Mouse (Mus musculus) liver, embryonic 12.5 days (tissue): ENCODE results near the gene Lbh. TPM values are rescaled to one million over a fixed set of nuclear protein-coding genes. Genes with fewer than 3 reads are reported as not detected.
A peak's percentile ranks its signal among the peaks of the same experiment; 100 is the strongest.

ENCODE experiments used
- ATAC-seq: fragments of 200-750 bp; cut with Nextera tagmentation; 2 replicates; pipeline ENCODE4 v1.8.0; 2017; ENCODE audit warnings: moderate number of reproducible peaks, mild to moderate bottlenecking, moderate library complexity
- H3K27ac ChIP-seq: fragments of 300-500 bp; sonication (generic); 2 replicates; pipeline ENCODE4 v1.5.1; 2016; ENCODE audit warnings: mild to moderate bottlenecking
- H3K27me3 ChIP-seq: fragments of 300-500 bp; sonication (generic); replicated peaks from 2 replicates; pipeline ENCODE4 v1.6.1; 2016; ENCODE audit warnings: mild to moderate bottlenecking, moderate library complexity
- H3K36me3 ChIP-seq: fragments of 300-500 bp; sonication (generic); 2 replicates; pipeline ENCODE4 v1.6.1; 2016; ENCODE audit warnings: mild to moderate bottlenecking, moderate library complexity
- H3K4me1 ChIP-seq: fragments of 300-500 bp; sonication (generic); 2 replicates; pipeline ENCODE4 v1.6.1; 2016
- H3K4me2 ChIP-seq: fragments of 300-500 bp; sonication (generic); 2 replicates; pipeline ENCODE4 v1.6.1; 2016; ENCODE audit warnings: mild to moderate bottlenecking, moderate library complexity
- H3K4me3 ChIP-seq: fragments of 300-500 bp; sonication (generic); 2 replicates; pipeline ENCODE4 v1.5.1; 2016; ENCODE audit warnings: mild to moderate bottlenecking, moderate library complexity
- H3K9ac ChIP-seq: fragments of 300-500 bp; sonication (generic); 2 replicates; pipeline ENCODE4 v1.6.1; 2016; ENCODE audit warnings: mild to moderate bottlenecking, moderate library complexity
- H3K9me3 ChIP-seq: fragments of 300-500 bp; sonication (generic); replicated peaks from 2 replicates; pipeline ENCODE4 v1.6.1; 2016; ENCODE audit warnings: mild to moderate bottlenecking, moderate library complexity
- WGBS: fragments of 180-500 bp; shearing (Covaris S2); methylation state at CpG from one replicate; pipeline ENCODE4 v1.1.7; 2016; ENCODE audit not compliant: insufficient replicate concordance; 5-methylcytosine and 5-hydroxymethylcytosine counted together
- polyA plus RNA-seq: library from polyadenylated mRNA; unstranded; fragments of >200 nt; fragmentation: Nextera tagmentation; extraction: Ambion mirVana; gene quantifications from 2 replicates; pipeline ENCODE4 v1.2.1, GENCODE M21; 2016

Gene Lbh
- polyA plus RNA-seq, 1 experiment from 2014 or later = 1.4 TPM

GRCm38 (mm10) chr17:72926994-72927393 is 8.9 kb downstream of the Lbh start:
- H3K27me3 ChIP-seq = no peaks in the 10 kb centered on the region
- no peak overlapping the region for H3K27ac ChIP-seq
- no peaks in the 10 kb centered on the region; the same call in 1 of the 2 replicates for H3K4me1 ChIP-seq
- WGBS = 49% methylated on average over 8 of the region's 8 CpGs
- H3K4me3 ChIP-seq = no peak overlapping the region
- no peak overlapping the region for H3K4me2 ChIP-seq
- no peak for ATAC-seq
- peaks cover 8% of the 10 kb centered on the region; the same call in 1 of the 2 replicates for H3K36me3 ChIP-seq
- no peak overlapping the region for H3K9ac ChIP-seq
- H3K9me3 ChIP-seq = 0 out of 2 replicates have a peak, but pooled peaks cover under 1% of the 10 kb centered on the region

- 70% methylated on average over 4 of the region's 4 CpGs for WGBS
- H3K9ac ChIP-seq = no peak overlapping the region
- no peak for ATAC-seq
- no peaks in the 10 kb centered on the region for H3K27me3 ChIP-seq
- H3K27ac ChIP-seq = no peak overlapping the region
- H3K36me3 ChIP-seq = no peaks in the 10 kb centered on the region; the same call in 1 of the 2 replicates
- H3K4me1 ChIP-seq = peaks cover 31% of the 10 kb centered on the region
- no peak overlapping the region for H3K4me3 ChIP-seq
- 0 out of 2 replicates have a peak, but pooled peaks cover 6% of the 10 kb centered on the region for H3K9me3 ChIP-seq
- no peak overlapping the region for H3K4me2 ChIP-seq
These were observed 15.0 kb downstream of the Lbh start for GRCm38 (mm10) chr17:72933116-72933515.

- H3K36me3 ChIP-seq = no peaks in the 10 kb centered on the region; the same call in 1 of the 2 replicates
- no peak overlapping the region for H3K27ac ChIP-seq
- no peaks in the 10 kb centered on the region for H3K27me3 ChIP-seq
- peaks cover 33% of the 10 kb centered on the region for H3K4me1 ChIP-seq
- no peak overlapping the region for H3K4me3 ChIP-seq
- 22% methylated on average over 2 of the region's 2 CpGs for WGBS
- H3K4me2 ChIP-seq = no peak overlapping the region
- no peak for ATAC-seq
- H3K9ac ChIP-seq = no peak overlapping the region
- H3K9me3 ChIP-seq = 0 out of 2 replicates have a peak, but pooled peaks cover 6% of the 10 kb centered on the region
These were observed 16.0 kb downstream of the Lbh start for GRCm38 (mm10) chr17:72934146-72934545.

GRCm38 (mm10) chr17:72934653-72935052 is 16.5 kb downstream of the Lbh start:
- 29% methylated on average over 3 of the region's 3 CpGs for WGBS
- Histone ChIP-seq H3K36me3 (no peaks in the 10 kb centered on the region; the same call in 1 of the 2 replicates), H3K27me3 (no peaks in the 10 kb centered on the region), H3K4me2 (no peak overlapping the region), H3K4me3 (no peak overlapping the region), H3K9ac (no peak overlapping the region), H3K27ac (no peak overlapping the region), H3K9me3 (0 out of 2 replicates have a peak, but pooled peaks cover 6% of the 10 kb centered on the region), H3K4me1 (peaks cover 33% of the 10 kb centered on the region)
- no peak for ATAC-seq

- ATAC-seq = no peak
- 51% methylated on average over 7 of the region's 7 CpGs for WGBS
- Histone ChIP-seq H3K27me3 (no peaks in the 10 kb centered on the region), H3K36me3 (peaks cover 10% of the 10 kb centered on the region), H3K27ac (no peak overlapping the region), H3K9me3 (0 out of 2 replicates have a peak, but pooled peaks cover 6% of the 10 kb centered on the region), H3K4me3 (no peak overlapping the region), H3K4me2 (no peak overlapping the region), H3K9ac (no peak overlapping the region), H3K4me1 (peaks cover 33% of the 10 kb centered on the region)
These were observed 17.8 kb downstream of the Lbh start for GRCm38 (mm10) chr17:72935921-72936320.

- Histone ChIP-seq H3K4me3 (no peak overlapping the region), H3K9me3 (0 out of 2 replicates have a peak, but pooled peaks cover 6% of the 10 kb centered on the region), H3K9ac (no peak overlapping the region), H3K4me1 (peaks cover 33% of the 10 kb centered on the region), H3K36me3 (peaks cover 12% of the 10 kb centered on the region), H3K27ac (no peak overlapping the region), H3K27me3 (no peaks in the 10 kb centered on the region), H3K4me2 (no peak overlapping the region)
- ATAC-seq = no peak
- WGBS = 78% methylated on average over 3 of the region's 3 CpGs
These were observed 18.2 kb downstream of the Lbh start for GRCm38 (mm10) chr17:72936336-72936735.

GRCm38 (mm10) chr17:72937204-72937603 is 19.1 kb downstream of the Lbh start:
- no peak overlapping the region for H3K4me2 ChIP-seq
- H3K4me1 ChIP-seq = peaks cover 33% of the 10 kb centered on the region
- no peak for ATAC-seq
- H3K4me3 ChIP-seq = no peak overlapping the region
- H3K27ac ChIP-seq = no peak overlapping the region
- no peaks in the 10 kb centered on the region for H3K27me3 ChIP-seq
- no peak overlapping the region for H3K9ac ChIP-seq
- 0 out of 2 replicates have a peak, but pooled peaks cover 3% of the 10 kb centered on the region for H3K9me3 ChIP-seq
- H3K36me3 ChIP-seq = peaks cover 12% of the 10 kb centered on the region
- WGBS = 67% methylated on average over 9 of the region's 9 CpGs

- Histone ChIP-seq H3K4me1 (peaks cover 33% of the 10 kb centered on the region), H3K4me2 (no peak overlapping the region), H3K27me3 (no peaks in the 10 kb centered on the region), H3K4me3 (no peak overlapping the region), H3K9me3 (no peaks in the 10 kb centered on the region), H3K36me3 (peaks cover 12% of the 10 kb centered on the region), H3K27ac (no peak overlapping the region), H3K9ac (no peak overlapping the region)
- WGBS = 70% methylated on average over 11 of the region's 11 CpGs
- no peak for ATAC-seq
These were observed 20.1 kb downstream of the Lbh start for GRCm38 (mm10) chr17:72938026-72938795.

GRCm38 (mm10) chr17:72938871-72939568 is 20.9 kb downstream of the Lbh start:
- no peak overlapping the region for H3K27ac ChIP-seq
- H3K4me2 ChIP-seq = no peak overlapping the region
- no peaks in the 10 kb centered on the region for H3K27me3 ChIP-seq
- H3K9me3 ChIP-seq = no peaks in the 10 kb centered on the region
- no peak for ATAC-seq
- no peak overlapping the region for H3K4me3 ChIP-seq
- 67% methylated on average over 15 of the region's 15 CpGs for WGBS
- H3K4me1 ChIP-seq = peaks cover 27% of the 10 kb centered on the region
- no peak overlapping the region for H3K9ac ChIP-seq
- peaks cover 12% of the 10 kb centered on the region for H3K36me3 ChIP-seq

GRCm38 (mm10) chr17:72939569-72939899 is 21.4 kb downstream of the Lbh start:
- no peak for ATAC-seq
- Histone ChIP-seq H3K27me3 (no peaks in the 10 kb centered on the region), H3K36me3 (peaks cover 12% of the 10 kb centered on the region), H3K9me3 (no peaks in the 10 kb centered on the region), H3K4me1 (peaks cover 26% of the 10 kb centered on the region), H3K9ac (no peak overlapping the region), H3K27ac (no peak overlapping the region), H3K4me3 (no peak overlapping the region), H3K4me2 (no peak overlapping the region)
- WGBS = 16% methylated on average over 6 of the region's 6 CpGs

- ATAC-seq = peak; percentile 80
- H3K27ac ChIP-seq = peak overlapping the region; percentile 25; the same call in 1 of the 2 replicates
- no peak overlapping the region for H3K4me3 ChIP-seq
- H3K4me2 ChIP-seq = no peak overlapping the region
- H3K9me3 ChIP-seq = no peaks in the 10 kb centered on the region
- H3K27me3 ChIP-seq = no peaks in the 10 kb centered on the region
- 32% methylated on average over 5 of the region's 5 CpGs for WGBS
- H3K36me3 ChIP-seq = peaks cover 12% of the 10 kb centered on the region
- H3K4me1 ChIP-seq = peaks cover 19% of the 10 kb centered on the region
- H3K9ac ChIP-seq = no peak overlapping the region
These were observed 26.3 kb downstream of the Lbh start for GRCm38 (mm10) chr17:72944368-72944767.
